Mouse (Mus musculus): ENCODE data around the gene Gm49320. TPM values are rescaled to one million over a fixed set of nuclear protein-coding genes. Genes with fewer than 3 reads are reported as not detected.

Gene Gm49320
- polyA plus RNA-seq, 1 experiment from 2014 or later: 0.74 TPM

GRCm38 (mm10) chr8:4247951-4248540 lies 9.4 kb downstream of the Gm49320 start, which contains the start of gene Tgfbr3l:
TSS of gene Tgfbr3l (plus strand) at chr8:4248214.
- no peak for ATAC-seq
- Histone ChIP-seq H3K27ac (ENCODE audit: low read depth, low read length) (no peak within 1 kb of the TSS; the same call in 1 of the 2 replicates), H3K4me2 (replicated peaks; ENCODE audit: low read depth) (no peak within 1 kb of the TSS), H3K9ac (ENCODE audit: low read depth, low read length) (no peak within 1 kb of the TSS), H3K4me3 (ENCODE audit: low read depth, low read length) (no peak within 1 kb of the TSS), H3K27me3 (replicated peaks; ENCODE audit: control insufficient read depth, insufficient read depth, low read length) (no peaks in the 10 kb centered on the region), H3K4me1 (replicated peaks; ENCODE audit: control insufficient read depth, insufficient read depth, low read length) (no peaks in the 10 kb centered on the region), H3K36me3 (ENCODE audit: control insufficient read depth, insufficient read depth) (peaks cover 54% of the 10 kb centered on the region), H3K9me3 (ENCODE audit: control insufficient read depth) (no peaks in the 10 kb centered on the region)
- TF ChIP-seq CTCF (IDR thresholded peaks at IDR 0.05; ENCODE audit: low read depth): no peak
- whole genome bisulfite sequencing: 81% methylated on average over 15 of the region's 15 CpGs

GRCm38 (mm10) chr8:4249213-4249612 lies 10.5 kb downstream of the Gm49320 start:
- H3K27ac ChIP-seq (ENCODE audit: low read depth, low read length): no peak overlapping the region
- no peaks in the 10 kb centered on the region for H3K9me3 ChIP-seq (ENCODE audit: control insufficient read depth)
- H3K4me3 ChIP-seq (ENCODE audit: low read depth, low read length): no peak overlapping the region
- no peak overlapping the region for H3K9ac ChIP-seq (ENCODE audit: low read depth, low read length)
- no peak overlapping the region for H3K4me2 ChIP-seq (replicated peaks; ENCODE audit: low read depth)
- H3K4me1 ChIP-seq (replicated peaks; ENCODE audit: control insufficient read depth, insufficient read depth, low read length): no peaks in the 10 kb centered on the region
- H3K36me3 ChIP-seq (ENCODE audit: control insufficient read depth, insufficient read depth): peaks cover 43% of the 10 kb centered on the region
- no peak for ATAC-seq
- H3K27me3 ChIP-seq (replicated peaks; ENCODE audit: control insufficient read depth, insufficient read depth, low read length): no peaks in the 10 kb centered on the region
- 39% methylated on average over 28 of the region's 29 CpGs for WGBS
- no peak for TF ChIP-seq CTCF (IDR thresholded peaks at IDR 0.05; ENCODE audit: low read depth)

GRCm38 (mm10) chr8:4250306-4250970 lies 11.8 kb downstream of the Gm49320 start:
- H3K27me3 ChIP-seq (replicated peaks; ENCODE audit: control insufficient read depth, insufficient read depth, low read length): no peaks in the 10 kb centered on the region
- TF ChIP-seq CTCF (IDR thresholded peaks at IDR 0.05; ENCODE audit: low read depth): peak; percentile 91
- H3K27ac ChIP-seq (ENCODE audit: low read depth, low read length): no peak overlapping the region
- no peak overlapping the region for H3K4me2 ChIP-seq (replicated peaks; ENCODE audit: low read depth)
- no peak overlapping the region for H3K4me3 ChIP-seq (ENCODE audit: low read depth, low read length)
- WGBS: 42% methylated on average over 26 of the region's 26 CpGs
- H3K9me3 ChIP-seq (ENCODE audit: control insufficient read depth): no peaks in the 10 kb centered on the region
- H3K36me3 ChIP-seq (ENCODE audit: control insufficient read depth, insufficient read depth): peaks cover 41% of the 10 kb centered on the region
- no peak overlapping the region for H3K9ac ChIP-seq (ENCODE audit: low read depth, low read length)
- ATAC-seq: peak; percentile 20
- no peaks in the 10 kb centered on the region for H3K4me1 ChIP-seq (replicated peaks; ENCODE audit: control insufficient read depth, insufficient read depth, low read length)

GRCm38 (mm10) chr8:4252116-4252760 lies 13.6 kb downstream of the Gm49320 start:
- Histone ChIP-seq H3K4me1 (replicated peaks; ENCODE audit: control insufficient read depth, insufficient read depth, low read length) (no peaks in the 10 kb centered on the region), H3K27me3 (replicated peaks; ENCODE audit: control insufficient read depth, insufficient read depth, low read length) (no peaks in the 10 kb centered on the region), H3K36me3 (ENCODE audit: control insufficient read depth, insufficient read depth) (peaks cover 31% of the 10 kb centered on the region), H3K9ac (ENCODE audit: low read depth, low read length) (0 out of 2 replicates have a peak overlapping the region, but pooled peaks have one; percentile 59), H3K9me3 (ENCODE audit: control insufficient read depth) (no peaks in the 10 kb centered on the region), H3K4me2 (replicated peaks; ENCODE audit: low read depth) (peak overlapping the region; percentile 90), H3K4me3 (ENCODE audit: low read depth, low read length) (peak overlapping the region; percentile 92), H3K27ac (ENCODE audit: low read depth, low read length) (peak overlapping the region; percentile 47)
- TF ChIP-seq CTCF (IDR thresholded peaks at IDR 0.05; ENCODE audit: low read depth): no peak
- 34% methylated on average over 8 of the region's 8 CpGs for WGBS
- no peak for ATAC-seq

DNA sequence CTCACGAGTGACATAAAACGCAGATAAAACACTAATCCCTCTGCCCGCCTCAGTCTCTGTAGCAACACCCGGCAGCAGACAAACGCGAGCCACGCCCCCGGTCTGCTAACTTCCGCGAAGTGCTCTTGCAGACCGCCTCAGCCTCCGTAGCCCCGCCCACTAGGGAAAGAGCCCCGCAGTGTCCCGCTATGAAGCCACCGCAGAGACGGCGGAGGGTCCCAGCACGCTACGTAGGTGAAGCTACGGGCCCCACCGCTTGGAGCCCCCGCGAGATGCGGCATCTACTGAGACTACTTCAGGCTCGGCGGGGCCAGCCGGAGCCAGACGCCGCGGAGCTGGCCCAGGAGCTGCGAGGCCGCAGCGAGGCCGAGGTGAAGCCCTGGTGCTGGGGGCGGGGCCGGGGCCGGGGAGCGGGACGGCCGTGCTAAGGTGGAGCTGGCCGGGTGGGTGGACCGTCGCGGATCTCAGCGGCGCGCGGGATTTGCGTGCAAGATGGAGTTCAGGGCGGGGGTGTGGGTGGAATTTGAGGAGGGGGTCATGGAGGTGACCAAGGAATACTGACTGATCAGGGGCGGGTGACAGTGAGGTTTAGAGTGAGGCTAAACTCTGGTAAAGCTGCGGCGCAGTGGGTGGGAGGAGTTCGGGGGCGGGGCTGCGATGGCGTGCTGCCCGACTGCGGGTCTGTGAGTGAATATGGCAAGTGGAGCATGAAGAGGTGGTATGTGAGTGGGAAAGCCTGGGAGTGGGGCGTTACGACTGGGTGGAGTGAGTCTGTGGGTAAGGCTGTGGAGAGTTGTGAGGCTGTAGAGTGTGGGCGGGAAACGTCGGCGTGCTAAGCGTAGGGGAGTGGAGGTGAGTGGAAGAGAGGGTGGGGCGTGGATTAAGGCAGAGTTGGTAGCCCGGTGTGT lies 14.5 kb downstream of the Gm49320 start, which contains the start of gene Snapc2:
Gene Snapc2, plus strand, starts transcription at position 147 of the 908 bp plus-strand sequence.
- Histone ChIP-seq H3K27me3 (replicated peaks; ENCODE audit: control insufficient read depth, insufficient read depth, low read length) (no peaks in the 10 kb centered on the region), H3K4me2 (replicated peaks; ENCODE audit: low read depth) (peak within 1 kb of the TSS; percentile 90), H3K4me1 (replicated peaks; ENCODE audit: control insufficient read depth, insufficient read depth, low read length) (no peaks in the 10 kb centered on the region), H3K9ac (ENCODE audit: low read depth, low read length) (peak within 1 kb of the TSS; percentile 59), H3K4me3 (ENCODE audit: low read depth, low read length) (peak within 1 kb of the TSS; percentile 92), H3K27ac (ENCODE audit: low read depth, low read length) (peak within 1 kb of the TSS; percentile 71), H3K9me3 (ENCODE audit: control insufficient read depth) (no peaks in the 10 kb centered on the region), H3K36me3 (ENCODE audit: control insufficient read depth, insufficient read depth) (peaks cover 22% of the 10 kb centered on the region)
- no peak for TF ChIP-seq CTCF (IDR thresholded peaks at IDR 0.05; ENCODE audit: low read depth)
- WGBS: under 1% methylated on average over 69 of the region's 69 CpGs
- ATAC-seq: peak; percentile 93
